ENCODE assay signal across 8 mouse cellular contexts in genomic region chr7:80688556-80689220, GRCm38 (mm10). TPM values are rescaled to one million over a fixed set of nuclear protein-coding genes. Genes with fewer than 3 reads are reported as not detected.
DNase-seq lines count a peak whose midpoint lies in the region; ATAC-seq and TF ChIP-seq lines count a peak whose summit lies in the region.

Gene Crtc3 (minus strand): TSS chr7:80688877.

- peak; percentile 70 for ATAC-seq in midbrain, postnatal 0 days (ENCODE audit: low FRiP score)

- under 1% methylated on average over 72 of the region's 83 CpGs for WGBS in midbrain, postnatal 0 days

- TF ChIP-seq CTCF in embryonic fibroblast, embryonic 13.5 days (IDR thresholded peaks at IDR 0.05; ENCODE audit: borderline replicate concordance, insufficient read depth, low read length), result peak; percentile 17; the same call in 1 of the 2 replicates
- TF ChIP-seq CTCF in midbrain, postnatal 0 days (IDR thresholded peaks at IDR 0.05), result 0 out of 2 replicates have a peak, but pooled peaks have one; percentile 6

- no peaks in the 10 kb centered on the region for H3K27me3 ChIP-seq in midbrain, postnatal 0 days (ENCODE audit: insufficient read depth, low read length)

- no peaks in the 10 kb centered on the region for H3K36me3 ChIP-seq in midbrain, postnatal 0 days (ENCODE audit: insufficient read depth, low read length)

- H3K9ac ChIP-seq in midbrain, postnatal 0 days (replicated peaks; ENCODE audit: low read length, poor library complexity, severe bottlenecking), result peak within 1 kb of the TSS; percentile 83

- peak within 1 kb of the TSS; percentile 94 for H3K27ac ChIP-seq in embryonic fibroblast, embryonic 13.5 days (ENCODE audit: insufficient read depth, low read length)
- peak within 1 kb of the TSS; percentile 94 for H3K27ac ChIP-seq in midbrain, postnatal 0 days (ENCODE audit: low read depth, low read length)

- no peaks in the 10 kb centered on the region for H3K9me3 ChIP-seq in midbrain, postnatal 0 days (ENCODE audit: low read length)

- peak; percentile 81 for TF ChIP-seq POLR2A in embryonic fibroblast, embryonic 13.5 days (IDR thresholded peaks at IDR 0.05; ENCODE audit: low read depth, low read length)

- H3K4me2 ChIP-seq in midbrain, postnatal 0 days (ENCODE audit: low read depth, low read length, poor library complexity, severe bottlenecking), result peak within 1 kb of the TSS; percentile 78

- H3K4me3 ChIP-seq in embryonic fibroblast, embryonic 13.5 days (ENCODE audit: insufficient read depth, low read length), result peak within 1 kb of the TSS; percentile 90
- peak within 1 kb of the TSS; percentile 92 for H3K4me3 ChIP-seq in midbrain, postnatal 0 days (ENCODE audit: low read depth, low read length)

- H3K4me1 ChIP-seq in embryonic fibroblast, embryonic 13.5 days (ENCODE audit: control insufficient read depth, insufficient read depth, low read length), result peaks cover 5% of the 10 kb centered on the region; the same call in 1 of the 2 replicates
- peaks cover 4% of the 10 kb centered on the region; the same call in 1 of the 2 replicates for H3K4me1 ChIP-seq in midbrain, postnatal 0 days (ENCODE audit: insufficient read depth, low read length)

- peak; percentile 63 to 73 for DNase-seq in B cell, adult 2 months
- peak; percentile 44 to 53 for DNase-seq in adrenal gland, postnatal 4 days (ENCODE audit: low spot score in 2 of 2)
- DNase-seq in heart, adult 9 months (ENCODE audit: low spot score in 2 of 2), result peak; percentile 73 to 75
- peak; percentile 62 for DNase-seq in kidney, adult 9 months
- peak; percentile 82 for DNase-seq in liver
- peak; percentile 63 for DNase-seq in midbrain, postnatal 0 days (ENCODE audit: low spot score)
- DNase-seq in spleen, postnatal 10 days (ENCODE audit: low spot score in 2 of 2), result peak; percentile 72 to 80

RNA-seq across cellular contexts. Expression of gene Crtc3, which starts in this region (rescaled TPM):
- 10 to 100 TPM; 36.4 to 39.8 TPM for total RNA-seq in adrenal gland, postnatal 4 days (2021)
- 21.6 and 27.7 TPM in 2 replicates for polyA plus RNA-seq in embryonic fibroblast, embryonic 13.5 days (2011; ENCODE audit: insufficient read length, low read depth, missing spikeins)
- 12.9 and 13.9 TPM in 2 replicates for total RNA-seq in midbrain, postnatal 0 days (2014; rRNA removed)
- polyA plus RNA-seq in midbrain, postnatal 0 days (2015; fragmentation: Nextera tagmentation; extraction: Ambion mirVana), result 13.0 and 13.2 TPM in 2 replicates

Comparison
In these comparisons a context has a peak if more than half of its experiments do, and no peak if none do; other contexts are left out.
1. Peak in every context shown above with its lines: DNase-seq, ATAC-seq, H3K4me3 ChIP-seq and H3K27ac ChIP-seq.